Mouse (Mus musculus) lung, postnatal 4 days (tissue): ENCODE measurements around the gene Tbc1d9.
A peak's percentile ranks its signal among the peaks of the same experiment; 100 is the strongest.

Source experiments
- DNase-seq, 2 experiments: peaks; one replicate each; pipeline ENCODE4 v3.0.0; 2021

Gene Tbc1d9

DNA sequence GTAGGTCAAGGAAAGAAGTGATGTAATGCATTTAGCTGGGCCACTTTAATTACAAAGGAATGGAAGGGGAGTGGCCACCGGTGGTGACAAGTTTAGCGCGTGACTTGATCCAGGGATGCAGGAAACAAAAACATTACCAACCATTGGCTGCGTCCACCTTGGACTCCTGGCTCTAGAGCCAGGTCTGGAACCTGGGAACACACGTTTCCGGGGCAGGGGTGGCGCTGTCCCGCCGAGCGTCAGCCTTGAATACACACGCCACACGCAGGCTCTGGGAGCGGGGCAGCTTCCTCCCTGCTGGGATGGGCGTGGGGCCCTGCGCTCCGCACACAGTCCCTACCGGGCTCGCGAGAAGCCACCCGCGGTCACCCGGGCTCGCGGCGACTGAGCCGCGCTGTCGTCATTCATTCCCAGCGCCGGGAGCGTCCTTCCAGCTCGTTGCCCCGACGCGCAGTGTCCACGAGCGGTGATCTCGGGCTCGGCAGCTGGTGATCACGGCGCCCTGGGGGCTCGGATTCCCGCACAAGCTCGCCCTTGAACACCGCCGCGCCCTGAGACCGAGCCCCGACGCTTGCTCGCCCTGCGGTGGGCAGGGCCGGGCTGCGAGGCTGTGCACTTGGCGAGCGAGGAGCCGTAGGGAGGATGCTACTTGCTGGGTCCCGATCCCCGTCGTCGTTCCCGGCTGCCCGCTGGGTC is at the start of gene Tbc1d9:
Gene Tbc1d9, plus strand, starts transcription at position 118 of the 696 bp plus-strand sequence.
- peak; percentile 83 to 84 for DNase-seq

DNA sequence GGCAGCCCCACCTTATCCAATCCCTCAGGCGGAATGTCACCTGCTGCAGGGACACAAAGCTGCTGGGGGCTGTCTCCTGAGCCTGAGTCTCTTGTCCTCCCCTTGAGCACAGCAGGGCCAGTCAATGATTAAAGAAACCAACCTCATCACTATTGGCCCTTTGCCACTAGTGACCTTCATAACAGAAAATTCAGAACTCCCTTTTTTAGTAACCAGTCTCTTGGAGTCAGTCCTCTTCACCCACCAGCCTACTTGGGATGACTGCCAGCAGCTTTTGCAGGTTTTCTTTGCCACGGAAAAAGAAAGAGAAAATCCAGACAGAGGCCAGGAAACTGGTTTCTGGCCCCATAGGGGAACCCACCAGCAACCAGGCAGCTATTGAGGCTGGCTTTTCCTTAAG is 30.1 kb upstream of the Tbc1d9 start:
- DNase-seq: no peak

DNA sequence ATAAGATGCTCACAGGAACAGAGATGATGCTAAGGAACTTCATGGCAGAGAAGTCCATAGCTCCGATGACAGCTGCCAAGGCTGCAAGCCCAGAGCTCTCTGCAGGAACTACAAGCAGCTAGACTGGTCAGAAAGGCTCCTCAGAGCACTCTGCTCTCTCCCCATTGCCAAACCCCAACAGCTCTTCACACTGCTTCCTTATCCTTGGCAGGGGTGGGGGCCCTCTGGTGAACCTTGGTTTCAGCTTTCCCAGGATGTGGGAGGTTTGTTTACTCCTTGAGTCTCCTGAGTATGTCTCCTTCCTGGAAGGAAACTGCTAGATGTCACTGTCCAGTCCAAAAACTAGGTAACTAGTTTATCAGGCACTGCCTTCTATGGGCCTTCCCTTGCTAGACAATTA is 25.1 kb upstream of the Tbc1d9 start:
- DNase-seq: peak; percentile 42 to 43

DNA sequence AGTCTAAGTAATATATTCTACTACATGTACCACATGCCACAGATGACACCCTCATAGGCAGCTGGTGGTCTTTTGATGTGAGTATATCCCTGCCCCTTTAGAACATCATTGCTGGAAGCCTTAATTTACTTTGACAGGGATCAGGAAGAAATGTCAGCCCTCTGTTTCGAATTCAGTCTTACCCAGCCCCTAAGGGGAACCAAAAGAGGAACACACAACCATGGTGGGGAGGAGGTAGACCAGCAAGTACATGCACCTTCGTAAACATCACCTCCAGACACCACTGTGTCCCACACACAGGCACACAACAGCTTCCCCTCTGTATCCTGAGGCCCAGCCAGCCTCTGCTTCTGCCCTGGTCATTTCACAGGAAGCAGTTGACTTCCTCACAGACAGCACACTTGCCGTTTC is 24.4 kb upstream of the Tbc1d9 start:
- no peak for DNase-seq

DNA sequence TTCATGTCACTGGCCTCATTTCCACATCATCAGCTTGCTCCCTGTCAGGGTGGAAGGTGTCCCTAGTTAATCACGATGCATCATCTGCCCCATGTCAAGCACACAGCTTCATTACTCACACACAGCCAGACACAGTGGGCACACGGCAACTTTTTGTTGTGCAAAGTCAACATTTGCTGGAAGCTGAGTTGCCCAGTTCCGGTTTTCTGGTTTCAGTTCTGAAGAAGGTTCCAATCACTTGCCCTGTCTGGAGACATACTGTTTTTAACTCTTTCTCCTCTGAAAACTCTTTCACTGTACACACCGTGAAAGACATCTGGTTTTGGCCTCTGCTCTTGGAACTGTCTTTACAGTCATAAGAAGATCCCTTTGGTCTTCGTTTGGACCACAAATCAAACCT is 23.8 kb upstream of the Tbc1d9 start:
- peak; percentile 42 to 46 for DNase-seq

DNA sequence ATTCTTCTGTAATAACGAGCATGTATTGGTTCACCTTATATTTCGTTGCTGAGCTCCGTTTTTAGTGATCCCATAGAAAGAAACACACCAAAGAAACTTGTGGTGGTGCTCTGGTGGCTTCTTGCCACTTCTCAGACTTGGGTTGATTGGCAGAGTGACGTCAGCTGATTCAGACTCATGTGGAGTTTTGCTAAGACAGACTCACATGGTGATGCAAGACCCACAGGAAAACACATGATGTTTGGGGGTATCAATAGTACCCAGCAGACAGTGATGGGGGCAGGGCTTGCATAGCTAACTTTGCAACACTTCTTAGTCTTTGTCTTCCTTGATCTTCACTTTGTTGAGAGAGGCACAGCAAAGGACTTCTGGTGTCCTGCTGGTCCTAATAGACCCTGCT is 20.6 kb upstream of the Tbc1d9 start:
- DNase-seq: no peak

DNA sequence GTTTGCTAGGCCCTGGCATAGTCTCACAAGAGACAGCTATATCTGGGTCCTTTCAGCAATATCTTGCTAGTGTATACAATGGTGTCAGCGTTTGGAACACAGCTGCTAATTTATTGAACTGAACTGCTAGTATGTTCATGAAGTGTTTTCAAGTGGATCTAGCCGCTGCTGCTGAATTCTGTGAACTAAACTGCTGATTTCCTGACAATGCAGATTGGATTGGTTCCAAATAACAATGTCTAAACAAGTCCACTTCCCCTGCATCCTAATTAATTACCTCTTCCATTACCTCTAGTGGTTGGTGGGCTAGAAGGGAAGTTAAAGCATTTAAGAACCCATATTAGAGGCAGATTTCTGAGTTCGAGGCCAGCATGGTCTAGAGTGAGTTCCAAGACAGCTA is 19.7 kb upstream of the Tbc1d9 start:
- DNase-seq: no peak

DNA sequence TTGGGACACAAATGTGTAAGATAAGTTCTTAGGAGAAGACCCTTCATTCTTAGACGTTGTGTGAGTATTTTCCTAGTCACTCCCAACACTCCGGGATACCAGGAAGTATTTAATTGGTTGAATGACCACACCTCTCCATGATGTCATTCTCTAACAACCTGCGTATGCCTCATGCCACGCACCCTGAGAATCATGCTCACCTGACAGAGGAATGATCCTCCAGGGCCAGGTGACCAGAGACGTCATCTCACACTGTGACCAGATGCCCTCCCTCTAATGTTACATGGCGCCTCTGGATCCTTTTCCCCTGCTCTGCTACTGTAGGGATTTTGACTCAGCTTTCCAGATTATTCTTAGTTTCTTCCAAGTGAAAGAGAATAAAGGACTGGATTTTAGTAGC is 16.0 kb upstream of the Tbc1d9 start:
- DNase-seq: no peak

DNA sequence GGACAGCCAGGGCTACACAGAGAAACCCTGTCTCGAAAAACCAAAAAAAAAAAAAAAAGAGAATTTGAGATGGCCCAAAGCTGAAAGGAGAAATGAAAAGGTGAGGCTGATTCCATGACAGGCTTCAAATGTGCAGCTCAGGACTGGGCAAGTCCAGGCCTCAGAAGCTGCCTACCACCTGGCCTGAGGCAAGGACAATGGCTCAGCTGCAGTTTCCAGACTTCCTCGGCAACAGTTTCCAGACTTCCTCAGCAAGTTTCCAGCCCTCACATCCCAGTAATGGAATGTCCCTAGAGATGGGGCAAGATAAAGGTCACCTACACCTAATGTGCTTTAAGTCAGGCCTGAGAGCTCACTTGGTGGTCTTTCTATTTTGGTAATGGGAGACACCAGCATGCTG is 13.1 kb upstream of the Tbc1d9 start:
- DNase-seq: no peak

DNA sequence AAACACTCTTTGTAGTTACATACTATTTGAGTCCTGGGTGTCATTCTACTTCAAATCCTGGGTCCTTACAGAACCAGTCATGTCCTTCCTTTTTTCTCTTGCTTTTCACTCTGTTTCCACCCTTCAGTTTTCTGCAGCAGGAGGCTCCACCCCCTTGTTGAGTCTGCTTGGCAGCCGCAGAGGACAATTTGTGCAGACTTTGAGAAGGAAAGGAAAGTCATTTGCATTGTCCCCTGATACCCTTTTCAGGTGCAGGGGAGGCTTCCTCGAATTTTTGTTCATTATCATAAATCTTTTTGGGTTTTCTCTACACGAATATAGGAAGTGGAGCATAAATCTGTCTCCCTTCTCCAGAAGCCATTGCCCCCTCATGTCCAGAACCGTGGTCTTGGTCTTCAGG is 12.7 kb upstream of the Tbc1d9 start:
- no peak for DNase-seq

DNA sequence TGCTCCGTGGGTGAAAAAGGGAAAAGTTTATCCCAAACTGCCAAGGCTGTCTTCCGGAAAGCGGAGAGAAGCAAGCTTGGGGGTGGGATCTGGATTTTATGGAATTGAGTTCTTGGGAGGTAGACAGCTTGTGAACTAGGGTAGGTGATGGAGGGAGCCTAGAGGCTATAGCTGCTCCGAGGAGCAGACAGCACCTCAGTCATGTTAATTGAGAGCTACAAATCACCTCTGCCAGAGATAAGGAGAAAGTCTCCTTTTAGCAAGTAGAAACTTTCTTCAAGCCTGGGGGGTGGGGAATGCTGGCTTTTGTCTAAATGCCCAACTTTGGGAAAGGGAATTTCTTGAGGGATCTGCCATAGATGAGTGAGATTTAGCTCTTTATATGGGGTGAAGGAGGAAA is 10.0 kb upstream of the Tbc1d9 start:
- no peak for DNase-seq

DNA sequence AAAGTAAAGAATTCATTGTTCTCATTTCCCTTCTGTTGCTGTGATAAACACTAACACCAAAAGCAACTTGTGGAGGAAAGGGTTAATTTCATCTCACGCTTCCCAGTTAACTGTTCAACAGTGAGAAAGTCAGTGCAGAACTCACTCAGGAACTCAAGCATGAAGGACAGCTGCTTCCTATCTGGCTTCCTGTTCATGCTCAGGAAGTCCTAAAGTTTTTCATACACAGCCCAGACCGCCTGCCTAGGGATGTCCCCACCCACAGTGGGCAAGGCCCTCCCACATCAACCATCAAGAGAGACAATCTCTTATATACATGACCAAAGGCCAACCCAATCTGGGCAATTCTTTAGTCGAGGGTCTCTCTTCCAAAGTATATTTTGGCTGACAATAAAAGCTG is 6.2 kb upstream of the Tbc1d9 start:
- DNase-seq: no peak

DNA sequence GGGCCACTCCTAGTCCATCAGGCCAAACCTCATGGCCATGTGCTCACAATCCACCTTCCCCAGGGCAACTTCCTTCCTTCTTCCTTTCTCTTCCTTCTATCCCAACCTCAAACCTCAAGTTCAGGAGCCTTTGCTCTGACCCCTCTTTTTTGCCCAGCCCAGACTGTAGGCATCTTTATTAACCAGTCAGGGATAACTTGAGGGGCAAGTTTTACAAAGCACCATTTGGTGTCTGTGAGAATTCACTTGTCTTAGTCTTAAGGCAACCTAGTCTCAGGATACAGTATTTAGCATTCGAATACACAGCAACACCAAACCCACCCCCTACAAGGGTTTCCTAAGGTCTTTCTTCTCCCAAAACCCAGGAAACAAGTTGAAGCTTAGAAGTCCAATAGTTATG is 5.5 kb upstream of the Tbc1d9 start:
- no peak for DNase-seq

DNA sequence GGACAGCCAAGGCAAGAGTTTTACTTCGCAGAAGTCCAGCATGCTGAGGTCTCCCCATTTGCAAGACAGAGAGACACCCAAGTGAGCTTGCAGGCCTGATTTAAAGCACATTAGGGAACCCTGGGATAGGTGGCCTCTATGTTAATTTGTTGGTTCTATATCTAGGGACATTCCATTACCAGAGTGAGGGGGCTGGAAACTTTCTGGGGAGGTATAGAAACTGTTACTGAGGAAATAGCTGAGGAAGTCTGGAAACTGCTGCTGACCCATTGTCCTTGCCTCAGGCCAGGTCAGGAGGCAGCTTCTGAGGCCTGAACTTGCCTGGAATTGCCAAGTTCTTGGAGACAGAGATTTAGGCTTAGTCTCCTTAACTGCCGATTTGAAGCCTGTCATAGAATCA is 4.5 kb upstream of the Tbc1d9 start:
- DNase-seq: no peak

DNA sequence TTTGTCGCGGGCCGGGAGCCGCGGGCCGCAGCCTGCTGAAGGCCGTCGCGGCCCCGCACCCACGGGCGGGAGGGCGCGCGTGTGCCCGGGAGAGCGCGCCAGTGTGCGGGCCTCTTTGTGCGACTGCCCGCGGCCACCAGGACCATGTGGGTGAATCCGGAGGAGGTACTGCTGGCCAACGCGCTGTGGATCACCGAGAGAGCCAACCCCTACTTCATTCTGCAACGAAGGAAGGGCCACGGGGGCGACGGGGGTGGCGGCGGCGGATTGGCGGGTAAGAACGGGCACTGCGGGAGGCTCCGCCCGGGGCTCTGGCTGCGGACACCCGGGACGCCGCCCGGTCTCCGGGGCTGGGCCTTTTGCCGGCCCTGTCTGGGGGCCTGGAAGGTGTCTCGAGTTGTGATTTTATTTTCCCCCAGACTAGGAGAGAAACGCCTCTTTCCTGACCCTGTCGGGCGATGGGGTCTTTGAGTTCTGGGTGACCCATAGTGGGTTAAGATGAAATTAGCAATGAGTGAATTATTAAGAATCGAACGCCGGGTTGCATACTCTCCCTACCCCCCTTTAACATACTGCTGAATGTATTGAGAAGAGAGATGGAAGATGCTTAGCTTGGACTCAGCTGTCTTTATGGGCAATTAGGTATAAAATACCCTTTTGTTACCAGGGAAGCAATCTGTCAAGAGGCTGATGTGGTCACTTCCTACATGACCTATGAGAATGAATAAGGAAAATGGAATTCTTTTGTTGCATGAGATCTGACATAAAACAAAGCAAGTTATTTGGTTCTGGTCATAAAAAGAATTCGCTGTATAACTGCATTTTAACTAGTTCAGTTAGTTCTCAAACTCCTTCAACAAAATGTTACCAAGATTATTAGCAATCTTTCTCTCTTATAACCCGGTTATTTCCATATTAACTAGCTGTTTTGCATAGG is 1.0 kb downstream of the Tbc1d9 start, which contains the start of gene Gm10645:
Gene Gm10645, minus strand, starts transcription at position 240 of the 937 bp plus-strand sequence.
- DNase-seq: peak; percentile 65

DNA sequence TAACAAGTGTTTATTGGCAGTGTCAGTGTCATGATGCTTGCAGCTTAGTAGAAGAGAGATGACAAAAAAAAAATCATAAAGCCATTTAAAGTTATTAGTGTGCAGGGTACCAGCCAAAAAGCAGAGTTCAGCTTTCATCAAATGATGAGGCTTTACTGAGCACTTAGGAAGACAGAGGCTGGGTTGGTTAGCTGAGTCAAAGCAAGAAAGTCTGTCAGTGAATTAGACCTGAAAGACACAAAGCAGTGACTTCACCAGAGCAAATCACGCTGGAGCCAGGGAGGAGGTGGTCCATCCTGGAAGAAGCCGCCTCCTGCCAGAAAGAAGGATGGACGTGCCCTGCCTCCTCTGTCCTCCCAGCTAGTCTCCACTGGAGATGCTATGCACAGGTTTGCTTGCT is 2.8 kb downstream of the Tbc1d9 start:
- DNase-seq: no peak

DNA sequence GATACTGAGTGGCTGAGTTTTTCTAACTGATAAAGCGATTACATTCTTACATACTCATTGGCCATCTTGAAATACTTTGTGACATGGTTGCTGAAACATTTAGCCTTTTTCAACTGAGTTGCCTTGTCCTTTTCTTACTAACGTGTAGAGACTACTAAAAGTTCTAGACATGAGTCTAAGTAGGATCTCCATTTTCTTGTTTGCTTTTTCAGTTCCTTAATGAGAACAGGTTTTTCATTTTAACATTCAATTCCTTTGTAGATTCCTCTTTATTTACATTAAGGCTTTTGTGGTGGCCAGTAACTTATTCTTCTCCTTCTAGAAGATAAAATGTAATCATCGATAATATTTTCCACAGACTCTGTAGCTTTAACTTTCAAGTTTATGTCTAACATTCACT is 4.0 kb downstream of the Tbc1d9 start:
- no peak for DNase-seq

DNA sequence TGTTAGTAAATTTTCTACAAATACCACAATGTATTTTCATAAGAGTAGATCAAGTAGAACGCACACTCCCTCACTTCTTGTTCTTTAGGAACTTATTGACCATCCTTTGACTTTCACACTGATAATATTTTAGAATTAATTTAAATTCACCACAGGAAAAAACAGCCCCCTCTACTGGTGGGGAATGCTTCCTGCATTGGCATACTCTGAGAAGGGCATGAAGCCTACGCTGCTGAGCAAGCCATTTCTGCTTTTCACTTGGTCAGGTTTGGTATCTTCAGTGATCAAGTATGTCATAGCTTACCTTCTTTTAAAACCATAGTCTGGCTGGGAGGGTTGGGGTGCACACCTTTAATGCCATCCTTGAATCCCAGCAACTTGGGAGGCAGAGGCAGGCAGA is 4.6 kb downstream of the Tbc1d9 start:
- peak in 1 of 2 experiments; percentile 28 for DNase-seq

DNA sequence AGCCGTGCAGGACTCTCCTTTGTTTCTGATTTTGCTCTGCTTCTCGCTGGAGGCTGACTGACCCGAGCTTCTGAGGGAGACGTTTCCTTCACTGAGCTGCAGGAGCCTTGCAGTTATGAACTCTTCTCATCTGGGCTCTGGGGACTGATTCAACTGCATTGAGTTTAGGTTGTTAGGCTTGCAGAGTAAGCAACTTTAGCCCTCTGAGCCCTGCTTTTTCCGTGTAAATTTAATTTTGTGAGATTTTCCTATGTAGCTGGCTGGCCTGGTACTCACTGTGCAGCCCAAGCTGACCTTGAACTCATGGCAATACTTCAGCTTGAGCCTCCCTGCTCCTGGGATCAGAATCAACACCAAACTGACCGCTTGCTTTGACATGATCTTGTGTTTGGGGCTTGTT is 5.7 kb downstream of the Tbc1d9 start:
- no peak for DNase-seq

DNA sequence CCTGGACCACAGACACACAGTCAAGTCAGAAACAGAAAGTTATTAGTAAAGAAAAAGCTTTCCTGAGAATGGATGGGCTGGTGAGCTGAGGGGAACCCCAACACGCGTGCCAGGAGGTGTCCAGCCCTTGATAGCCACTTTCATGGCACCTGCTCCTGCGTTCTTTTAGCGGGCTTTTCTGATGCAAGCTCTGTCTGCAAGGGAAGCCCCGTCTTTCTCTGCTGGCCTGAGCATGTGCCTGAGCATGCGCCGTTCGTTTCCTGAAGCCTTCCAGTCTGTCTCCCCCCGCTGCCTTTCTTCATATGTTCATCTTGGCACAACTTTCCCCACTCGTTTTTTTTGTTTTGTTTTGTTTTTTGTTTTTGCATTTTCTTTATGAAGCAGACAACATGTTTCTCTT is 10.5 kb downstream of the Tbc1d9 start:
- no peak for DNase-seq

DNA sequence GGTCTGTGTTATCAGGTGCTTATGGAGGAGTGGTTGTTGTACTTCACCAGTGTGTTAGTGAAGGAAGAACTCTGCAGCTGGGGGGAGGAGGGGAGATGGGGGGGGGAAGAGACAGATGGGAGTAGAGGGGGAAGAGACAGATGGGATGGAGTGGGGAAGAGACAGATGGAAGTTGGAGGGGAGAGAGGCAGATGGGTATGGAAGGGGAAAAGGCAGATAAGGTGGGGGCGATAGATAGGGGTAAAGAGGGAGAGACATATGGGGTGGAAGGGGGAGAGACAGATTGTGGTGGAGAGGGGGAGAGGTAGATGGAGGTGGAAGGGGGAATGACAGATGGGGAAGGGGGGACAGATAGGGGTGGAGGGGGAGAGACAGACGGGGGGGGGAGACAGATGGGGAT is 11.6 kb downstream of the Tbc1d9 start:
- no peak for DNase-seq

DNA sequence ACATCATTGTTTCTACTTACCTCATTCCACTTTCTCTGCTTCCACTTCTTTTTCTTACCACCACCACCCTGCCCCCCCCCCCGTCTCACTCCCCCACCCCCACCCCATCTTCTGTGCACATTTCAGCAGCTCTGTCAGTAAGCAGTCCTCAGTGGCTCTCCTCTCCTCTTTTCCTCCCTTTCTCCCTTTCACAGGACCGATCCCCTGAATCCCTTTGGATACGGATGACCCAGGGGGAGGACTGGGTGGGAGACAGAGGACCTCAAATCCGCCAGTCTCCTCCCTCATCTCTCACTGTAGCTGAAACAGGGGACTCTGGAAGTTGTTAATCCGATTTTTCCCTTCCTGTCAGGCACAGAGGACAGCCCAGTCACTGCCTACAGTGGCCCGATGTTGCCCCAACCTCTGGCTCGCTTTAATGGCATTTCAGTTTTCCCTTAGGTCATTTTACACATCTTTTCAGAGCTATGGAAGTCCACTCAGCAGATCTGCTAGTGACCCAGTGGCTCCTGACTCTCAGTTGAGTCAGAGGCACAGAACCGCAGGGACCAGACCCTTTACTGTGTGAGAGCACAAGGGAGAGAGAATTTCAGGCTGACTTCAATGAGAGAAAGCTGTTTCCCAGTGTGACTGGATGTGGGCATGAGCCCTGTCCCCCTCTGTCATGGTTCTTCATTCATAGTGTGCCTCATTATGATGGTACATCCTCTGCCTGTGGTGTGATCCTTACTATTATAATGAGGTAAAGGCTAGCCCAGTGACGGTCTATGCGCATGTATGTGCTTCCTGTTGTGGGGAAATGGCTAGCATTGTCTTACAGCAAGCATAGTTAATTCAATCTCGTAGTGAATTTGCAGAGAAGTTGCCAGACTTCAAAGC is 12.4 kb downstream of the Tbc1d9 start:
- DNase-seq: no peak

DNA sequence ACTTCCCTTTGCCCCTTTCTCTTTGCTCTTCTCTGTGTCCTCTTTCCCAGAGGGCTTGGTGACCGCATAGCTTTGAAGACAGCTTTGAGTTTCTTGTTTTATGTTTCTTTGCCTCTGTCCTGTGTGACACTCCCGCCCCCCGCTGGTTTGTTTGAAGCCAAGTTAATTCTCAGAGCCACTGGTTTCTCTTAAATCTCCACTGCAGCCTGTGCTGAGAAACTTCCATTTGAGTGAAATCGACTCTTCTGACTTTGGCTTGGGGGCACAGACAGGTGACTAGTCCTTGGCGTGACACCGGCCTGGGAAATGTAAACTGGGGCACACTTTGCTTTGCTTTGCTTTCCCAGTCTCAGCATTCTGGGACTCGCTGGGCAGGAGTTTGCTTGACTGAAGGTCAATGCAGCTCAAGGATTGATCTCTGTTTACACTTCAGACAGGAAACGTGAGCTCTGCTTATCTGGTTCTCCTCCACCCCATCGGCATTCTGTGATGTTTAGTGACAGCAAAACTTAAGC is 13.1 kb downstream of the Tbc1d9 start:
- peak; percentile 25 to 26 for DNase-seq
